Mouse (Mus musculus) kidney, postnatal 25 days (tissue): Measurements from ENCODE around the gene Nemp1.
"Not testable (repeated sequence)": the region's sequence is repeated elsewhere in the genome, so short reads cannot be mapped to it uniquely, and the experiment has no call there.

Experiments
- DNase-seq, 2 experiments: peaks; one replicate each; pipeline ENCODE4 v3.0.0; 2021; ENCODE audit warnings: mixed read lengths in 2 of 2

The Nemp1 gene

DNA sequence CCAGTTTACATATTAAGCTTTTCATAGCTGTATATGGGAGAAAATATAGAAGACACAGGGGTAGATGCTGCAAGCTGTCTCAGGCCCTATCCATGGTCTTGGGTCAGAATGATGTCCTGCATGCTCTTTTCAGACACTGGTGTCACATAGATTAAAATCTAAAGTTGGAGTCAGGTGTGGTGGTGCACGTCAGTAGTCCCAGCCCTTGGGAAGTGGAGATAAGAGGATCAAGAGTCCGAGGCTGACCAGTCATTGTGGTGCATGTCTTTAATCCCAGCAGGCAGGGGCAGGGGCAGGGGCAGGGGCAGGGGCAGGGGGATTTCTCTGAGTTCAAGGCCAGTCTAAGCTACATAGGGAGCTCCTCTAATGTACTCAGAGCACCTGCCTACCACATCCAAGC is 20.9 kb upstream of the Nemp1 start:
- no peak for DNase-seq

DNA sequence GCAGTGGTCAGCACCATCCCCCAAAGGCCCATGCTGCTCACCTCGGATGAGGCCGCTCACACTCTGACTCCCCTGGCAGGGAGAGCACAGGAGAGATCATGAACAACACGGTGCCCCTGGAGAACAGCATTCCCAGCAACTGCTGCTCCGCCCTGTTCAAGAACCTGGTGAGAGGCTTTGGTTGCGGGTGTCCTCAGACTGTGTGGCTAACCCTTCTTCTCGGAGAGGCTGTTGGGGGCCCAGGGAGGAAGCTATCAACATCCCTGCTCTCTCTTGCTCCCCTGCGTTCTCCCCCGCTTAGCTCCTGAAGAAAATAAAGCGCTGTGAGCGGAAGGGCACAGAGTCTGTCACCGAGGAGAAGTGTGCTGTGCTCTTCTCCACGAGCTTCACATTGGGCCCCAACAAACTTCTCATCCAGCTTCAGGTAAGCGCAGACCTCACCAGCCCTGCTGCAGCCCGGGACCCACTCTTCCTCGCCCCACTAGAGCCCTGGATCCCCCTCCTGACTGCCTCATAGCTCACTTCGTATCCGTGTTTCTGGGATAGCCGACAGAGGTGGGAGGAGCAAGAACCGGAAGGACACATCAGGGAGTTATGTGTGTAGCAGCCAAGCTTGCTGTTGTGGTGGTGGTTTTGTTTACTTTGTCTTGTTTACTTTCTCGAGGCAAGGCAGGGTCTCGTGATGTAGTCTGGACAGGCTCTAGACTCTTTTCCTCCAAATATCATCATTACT is 13.6 kb upstream of the Nemp1 start:
- no peak for DNase-seq

- no peak for DNase-seq
Observed at GRCm38 (mm10) chr10:127654970-127655579, 11.6 kb upstream of the Nemp1 start.

GRCm38 (mm10) chr10:127657617-127658016 is 9.1 kb upstream of the Nemp1 start:
- DNase-seq: not testable (repeated sequence)

DNA sequence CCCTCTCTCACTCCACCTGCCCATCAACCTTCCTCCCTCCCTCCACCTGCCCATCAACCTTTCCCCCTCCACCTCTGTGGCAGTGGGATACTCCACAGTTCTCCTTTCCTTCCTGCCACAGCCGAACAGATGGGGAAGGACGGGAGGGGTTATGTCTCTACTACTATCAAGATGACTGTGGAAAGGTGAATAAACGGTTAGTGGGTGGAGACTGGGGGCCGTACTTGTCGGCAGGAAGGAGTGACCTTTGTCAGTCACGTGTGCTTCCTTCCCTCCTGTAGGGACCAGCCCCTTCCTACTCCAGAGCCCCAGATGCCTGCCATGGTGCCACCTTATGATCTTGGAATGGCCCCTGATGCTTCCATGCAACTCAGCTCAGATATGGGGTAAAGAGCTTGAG is 8.6 kb upstream of the Nemp1 start:
- no peak for DNase-seq

DNA sequence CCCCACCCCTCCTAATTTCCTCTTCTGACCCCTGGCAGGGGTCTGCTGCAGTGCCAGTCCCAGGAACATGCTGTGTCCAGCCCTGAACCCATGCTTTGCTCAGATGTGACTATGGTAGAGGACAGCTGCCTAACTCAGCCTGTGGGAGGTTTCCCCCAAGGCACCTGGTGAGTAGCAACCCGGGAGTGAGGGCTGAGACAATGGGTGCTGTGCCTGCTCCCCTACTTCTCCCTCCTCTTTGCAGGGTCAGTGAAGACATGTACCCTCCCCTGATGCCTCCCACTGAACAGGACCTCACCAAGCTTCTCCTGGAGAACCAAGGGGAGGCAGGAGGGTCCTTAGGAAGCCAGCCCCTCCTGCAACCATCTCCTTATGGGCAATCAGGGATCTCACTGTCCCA is 7.2 kb upstream of the Nemp1 start:
- no peak for DNase-seq

DNA sequence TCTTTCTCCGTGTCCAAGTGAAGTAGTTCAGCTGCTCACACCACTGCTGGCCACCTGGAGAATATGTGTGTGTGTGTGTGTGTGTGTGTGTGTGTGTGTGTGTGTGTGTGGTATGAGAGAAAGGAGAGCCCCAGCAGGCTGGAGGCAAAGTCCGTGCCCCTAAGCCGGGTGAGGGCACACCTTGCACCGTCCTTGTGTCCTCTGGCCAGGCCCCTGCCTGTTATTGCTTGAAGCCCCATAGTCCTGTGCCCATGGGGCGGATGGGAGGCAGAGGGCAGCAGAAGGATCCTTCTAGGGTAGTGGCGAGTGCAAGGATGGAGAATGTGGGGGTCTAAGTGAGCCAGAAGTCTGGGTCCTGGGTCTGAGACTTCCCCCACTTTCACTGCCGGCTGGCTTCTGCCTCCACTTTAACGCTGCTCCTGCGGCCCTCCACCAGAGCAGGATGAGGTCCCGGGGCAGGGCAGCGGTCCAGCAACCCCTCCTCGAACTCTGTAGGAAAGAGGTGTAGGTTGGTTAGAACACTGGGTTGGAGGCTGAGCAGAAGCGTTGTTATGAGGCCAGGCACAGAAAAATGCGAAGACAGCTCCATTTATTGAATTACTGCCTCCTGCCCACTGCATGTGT is 5.3 kb upstream of the Nemp1 start:
- peak; percentile 41 to 83 for DNase-seq

DNA sequence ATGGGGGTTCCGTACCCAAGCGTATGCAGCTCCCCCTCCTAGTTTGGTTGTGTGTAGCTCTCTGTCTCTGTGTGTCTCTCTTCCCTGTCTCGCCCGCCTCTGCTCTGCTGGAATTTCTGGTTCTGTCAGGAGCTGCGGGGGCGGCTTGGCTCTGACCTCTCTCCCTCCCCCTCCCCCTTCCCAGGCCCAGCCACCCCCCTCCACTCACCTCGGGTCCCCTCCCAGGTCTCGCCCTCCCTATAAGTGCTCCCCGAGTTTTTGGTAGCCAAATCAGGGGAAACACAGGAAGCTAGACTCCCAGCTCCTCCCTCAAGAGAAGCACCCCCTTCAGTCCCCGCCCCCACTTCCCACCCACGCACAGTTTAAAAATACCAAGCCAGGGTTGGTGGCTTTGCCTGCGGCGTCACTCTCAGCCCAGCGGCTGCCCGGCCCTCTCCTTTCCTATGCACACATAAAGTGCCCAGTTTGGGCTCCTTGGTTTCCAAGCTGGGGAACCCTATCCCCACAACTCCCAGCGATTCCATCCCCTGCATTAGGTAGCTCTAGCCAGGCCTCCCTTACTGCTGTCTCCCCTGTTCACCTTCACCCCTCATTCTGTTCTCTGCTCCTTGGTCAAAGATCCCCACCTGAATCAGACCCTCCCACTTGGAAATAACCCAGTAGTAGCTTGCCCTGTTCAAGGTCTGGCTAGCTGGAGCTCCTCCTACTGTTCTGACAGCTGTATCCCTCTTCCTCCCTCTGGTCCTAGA is 4.6 kb upstream of the Nemp1 start:
- DNase-seq: peak; percentile 80 to 89

- DNase-seq: peak; percentile 34 to 72
Observed at GRCm38 (mm10) chr10:127662666-127663253, 3.9 kb upstream of the Nemp1 start.

GRCm38 (mm10) chr10:127663590-127663989 is 3.1 kb upstream of the Nemp1 start:
- no peak for DNase-seq

- DNase-seq: no peak
Observed at GRCm38 (mm10) chr10:127664166-127664565, 2.5 kb upstream of the Nemp1 start.

GRCm38 (mm10) chr10:127664891-127665290 is 1.8 kb upstream of the Nemp1 start:
- no peak for DNase-seq

DNA sequence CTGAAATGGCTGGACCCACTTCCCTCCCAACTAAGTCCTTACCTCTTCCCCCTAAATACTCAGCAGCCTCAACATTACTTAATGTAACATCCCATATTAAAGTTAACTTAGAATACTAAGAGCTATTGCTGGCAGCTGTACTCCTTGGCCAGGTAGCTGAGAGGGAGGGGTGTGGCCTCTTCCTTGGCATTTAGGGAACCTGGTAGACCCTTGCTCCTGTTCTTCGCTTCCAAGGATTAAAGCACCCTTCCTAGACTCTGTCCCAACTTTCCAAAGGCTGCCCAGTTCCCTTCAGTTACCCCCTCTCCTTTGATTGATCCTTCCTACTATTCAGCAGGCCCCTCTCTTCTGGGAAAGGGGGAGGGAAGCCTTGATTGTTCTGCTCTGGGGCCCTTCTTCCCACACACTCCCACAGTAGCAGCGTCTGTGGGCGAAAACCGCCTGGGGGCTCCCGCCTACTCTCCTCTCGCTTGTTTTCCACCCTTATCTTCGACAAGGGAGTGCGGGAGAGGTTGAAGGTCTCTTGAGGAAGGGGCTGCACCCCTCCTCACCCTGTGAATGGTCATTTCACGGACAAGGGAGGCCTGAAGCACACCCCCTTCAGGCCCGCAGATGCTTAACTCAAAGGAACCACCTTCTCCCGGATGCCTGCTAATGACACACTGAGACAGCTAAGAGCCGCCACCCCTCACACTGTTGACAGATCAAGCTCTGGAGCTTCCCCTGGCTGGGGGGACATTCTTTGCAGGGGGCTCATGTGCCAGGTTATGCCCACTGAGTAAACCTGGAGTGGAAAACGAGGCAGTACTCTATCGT is 1.1 kb upstream of the Nemp1 start:
- peak in 1 of 2 experiments; percentile 61 for DNase-seq

- DNase-seq: peak; percentile 94 to 97
Observed at GRCm38 (mm10) chr10:127667269-127668092, 780 bp downstream of the Nemp1 start.

GRCm38 (mm10) chr10:127668093-127669050 is 1.7 kb downstream of the Nemp1 start, which contains the start of gene Nab2:
Gene Nab2 (minus strand): TSS chr10:127668568.
- DNase-seq: peak; percentile 88 to 92

GRCm38 (mm10) chr10:127669170-127669569 is 2.5 kb downstream of the Nemp1 start:
- no peak for DNase-seq

- DNase-seq: no peak
Observed at GRCm38 (mm10) chr10:127670185-127670584, 3.5 kb downstream of the Nemp1 start.

GRCm38 (mm10) chr10:127671276-127671675 is 4.6 kb downstream of the Nemp1 start:
- DNase-seq: peak in 1 of 2 experiments; percentile 61

DNA sequence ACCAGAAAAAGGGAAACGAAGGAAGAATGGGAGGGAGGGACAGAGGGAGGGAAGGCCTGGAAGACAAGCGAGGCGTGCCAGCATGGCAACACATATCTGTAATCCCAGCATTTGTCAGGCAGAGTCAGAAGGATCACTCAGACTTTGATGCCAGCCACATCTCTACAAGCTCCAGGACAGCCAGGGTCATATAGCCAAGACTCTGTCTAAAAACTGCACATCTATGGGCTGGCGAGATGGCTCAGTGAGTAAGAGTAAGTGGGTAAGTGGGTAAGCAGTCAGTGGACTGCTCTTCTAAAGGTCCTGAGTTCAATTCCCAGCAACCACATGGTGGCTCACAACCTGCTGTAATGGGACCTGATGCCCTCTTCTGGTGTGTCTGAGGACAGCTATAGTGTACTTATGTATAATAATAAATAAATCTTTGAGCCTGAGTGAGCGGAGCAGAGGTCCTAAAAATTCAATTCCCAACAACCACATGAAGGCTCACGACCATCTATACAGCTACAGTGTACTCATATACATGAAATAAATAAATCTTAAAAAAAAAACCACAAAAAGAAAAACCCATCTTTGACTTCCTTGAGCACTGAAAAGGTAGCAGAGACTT is 7.5 kb downstream of the Nemp1 start:
- peak in 1 of 2 experiments; percentile 8 for DNase-seq
